Mouse (Mus musculus): ENCODE measurements around the gene Klhl8.
"Not testable (repeated sequence)": the region's sequence is repeated elsewhere in the genome, so short reads cannot be mapped to it uniquely, and the experiment has no call there.

Gene Klhl8

GRCm38 (mm10) chr5:103910748-103911409 lies at the start of gene Klhl8:
Gene Klhl8 (minus strand): TSS chr5:103911259.
- peak; percentile 94 for DNase-seq (ENCODE audit: low read depth)

GRCm38 (mm10) chr5:103954638-103955037 lies 43.6 kb upstream of the Klhl8 start:
- DNase-seq (ENCODE audit: low read depth): peak; percentile 11

GRCm38 (mm10) chr5:103953135-103954083 lies 42.4 kb upstream of the Klhl8 start:
- DNase-seq (ENCODE audit: low read depth): peak; percentile 82

- DNase-seq (ENCODE audit: low read depth): not testable (repeated sequence)
Measured at GRCm38 (mm10) chr5:103950138-103950537, 39.1 kb upstream of the Klhl8 start.

GRCm38 (mm10) chr5:103943183-103943582 lies 32.1 kb upstream of the Klhl8 start:
- no peak for DNase-seq (ENCODE audit: low read depth)

GRCm38 (mm10) chr5:103939856-103940255 lies 28.8 kb upstream of the Klhl8 start:
- DNase-seq (ENCODE audit: low read depth): no peak

- no peak for DNase-seq (ENCODE audit: low read depth)
Measured at GRCm38 (mm10) chr5:103939350-103939652, 28.2 kb upstream of the Klhl8 start.

- no peak for DNase-seq (ENCODE audit: low read depth)
Measured at GRCm38 (mm10) chr5:103938547-103939349, 27.7 kb upstream of the Klhl8 start.

GRCm38 (mm10) chr5:103936906-103937589 lies 26.0 kb upstream of the Klhl8 start:
- DNase-seq (ENCODE audit: low read depth): peak; percentile 44

- not testable (repeated sequence) for DNase-seq (ENCODE audit: low read depth)
Measured at GRCm38 (mm10) chr5:103931924-103932323, 20.9 kb upstream of the Klhl8 start.

- no peak for DNase-seq (ENCODE audit: low read depth)
Measured at GRCm38 (mm10) chr5:103930511-103930910, 19.5 kb upstream of the Klhl8 start.

GRCm38 (mm10) chr5:103928196-103928550 lies 17.1 kb upstream of the Klhl8 start:
- peak; percentile 71 for DNase-seq (ENCODE audit: low read depth)

GRCm38 (mm10) chr5:103927429-103928195 lies 16.6 kb upstream of the Klhl8 start:
- DNase-seq (ENCODE audit: low read depth): peak; percentile 90

- no peak for DNase-seq (ENCODE audit: low read depth)
Measured at GRCm38 (mm10) chr5:103926398-103926797, 15.3 kb upstream of the Klhl8 start.

GRCm38 (mm10) chr5:103923755-103924154 lies 12.7 kb upstream of the Klhl8 start:
- no peak for DNase-seq (ENCODE audit: low read depth)

GRCm38 (mm10) chr5:103923101-103923500 lies 12.0 kb upstream of the Klhl8 start:
- peak; percentile 11 for DNase-seq (ENCODE audit: low read depth)

- DNase-seq (ENCODE audit: low read depth): peak; percentile 44
Measured at GRCm38 (mm10) chr5:103922436-103922835, 11.4 kb upstream of the Klhl8 start.

- DNase-seq (ENCODE audit: low read depth): no peak
Measured at GRCm38 (mm10) chr5:103919497-103919896, 8.4 kb upstream of the Klhl8 start.

GRCm38 (mm10) chr5:103918233-103918632 lies 7.2 kb upstream of the Klhl8 start:
- DNase-seq (ENCODE audit: low read depth): no peak

GRCm38 (mm10) chr5:103917357-103917895 lies 6.4 kb upstream of the Klhl8 start:
- DNase-seq (ENCODE audit: low read depth): peak; percentile 19
